Mouse (Mus musculus): Measurements from ENCODE around the gene Diexf.
A peak's percentile ranks its signal among the peaks of the same experiment; 100 is the strongest.

The Diexf gene

GRCm38 (mm10) chr1:193129786-193130455, at the start of gene Diexf:
Diexf (minus strand) TSS chr1:193130272.
- peak; percentile 90 to 95 for DNase-seq

GRCm38 (mm10) chr1:193174143-193174733, 44.2 kb upstream of the Diexf start:
- no peak for DNase-seq

- no peak for DNase-seq
Measured at GRCm38 (mm10) chr1:193173810-193174129, 43.7 kb upstream of the Diexf start.

GRCm38 (mm10) chr1:193172991-193173809, 43.1 kb upstream of the Diexf start:
- DNase-seq, result peak; percentile 97 to 99

- DNase-seq, result no peak
Measured at GRCm38 (mm10) chr1:193169856-193170255, 39.8 kb upstream of the Diexf start.

- peak; percentile 52 to 67 for DNase-seq
Measured at GRCm38 (mm10) chr1:193169228-193169627, 39.2 kb upstream of the Diexf start.

- DNase-seq, result no peak
Measured at GRCm38 (mm10) chr1:193167746-193168145, 37.7 kb upstream of the Diexf start, which contains the start of gene A130010J15Rik. A130010J15Rik (plus strand) TSS chr1:193168046.

GRCm38 (mm10) chr1:193160317-193161032, 30.4 kb upstream of the Diexf start:
- peak; percentile 49 to 61 for DNase-seq

GRCm38 (mm10) chr1:193159613-193160012, 29.5 kb upstream of the Diexf start:
- peak; percentile 45 to 59 for DNase-seq

GRCm38 (mm10) chr1:193159163-193159562, 29.1 kb upstream of the Diexf start:
- DNase-seq, result no peak

GRCm38 (mm10) chr1:193157111-193157492, 27.0 kb upstream of the Diexf start:
- DNase-seq, result no peak

GRCm38 (mm10) chr1:193156316-193157110, 26.4 kb upstream of the Diexf start:
- no peak for DNase-seq

- no peak for DNase-seq
Measured at GRCm38 (mm10) chr1:193153561-193153960, 23.5 kb upstream of the Diexf start.

- peak; percentile 53 to 72 for DNase-seq
Measured at GRCm38 (mm10) chr1:193152872-193153271, 22.8 kb upstream of the Diexf start, which contains the start of gene Irf6. Irf6 (plus strand) TSS chr1:193153111.

GRCm38 (mm10) chr1:193151134-193151533, 21.1 kb upstream of the Diexf start:
- no peak for DNase-seq

GRCm38 (mm10) chr1:193149231-193149630, 19.2 kb upstream of the Diexf start:
- DNase-seq, result no peak

- peak in 1 of 2 experiments; percentile 45 for DNase-seq
Measured at GRCm38 (mm10) chr1:193146416-193146815, 16.3 kb upstream of the Diexf start.

GRCm38 (mm10) chr1:193145101-193145500, 15.0 kb upstream of the Diexf start:
- no peak for DNase-seq

GRCm38 (mm10) chr1:193144516-193144915, 14.4 kb upstream of the Diexf start:
- peak; percentile 69 to 83 for DNase-seq

GRCm38 (mm10) chr1:193142517-193143062, 12.5 kb upstream of the Diexf start:
- peak in 1 of 2 experiments; percentile 37 for DNase-seq

- no peak for DNase-seq
Measured at GRCm38 (mm10) chr1:193141118-193141517, 11.0 kb upstream of the Diexf start.

- DNase-seq, result no peak
Measured at GRCm38 (mm10) chr1:193138669-193139068, 8.6 kb upstream of the Diexf start.
